Mouse (Mus musculus): ENCODE results near the gene Neurl1a. TPM values are rescaled to one million over a fixed set of nuclear protein-coding genes. Genes with fewer than 3 reads are reported as not detected.

Gene Neurl1a
- polyA plus RNA-seq, 1 experiment from 2014 or later: 6.3 TPM

GRCm38 (mm10) chr19:47280894-47281293 lies 102.3 kb downstream of the Neurl1a start:
- Histone ChIP-seq H3K4me3 (no peak overlapping the region), H3K36me3 (peaks cover 15% of the 10 kb centered on the region), H3K27ac (no peak overlapping the region), H3K4me2 (replicated peaks) (no peak overlapping the region), H3K4me1 (no peaks in the 10 kb centered on the region), H3K9ac (no peak overlapping the region), H3K27me3 (replicated peaks) (no peaks in the 10 kb centered on the region), H3K9me3 (no peaks in the 10 kb centered on the region)
- WGBS: 85% methylated on average over 9 of the region's 9 CpGs
- no peak for ATAC-seq (ENCODE audit: low FRiP score, low read depth)

GRCm38 (mm10) chr19:47282050-47282454 lies 103.4 kb downstream of the Neurl1a start:
- Histone ChIP-seq H3K4me2 (replicated peaks) (no peak overlapping the region), H3K4me1 (no peaks in the 10 kb centered on the region), H3K27ac (no peak overlapping the region), H3K4me3 (no peak overlapping the region), H3K36me3 (peaks cover 5% of the 10 kb centered on the region; the same call in 1 of the 2 replicates), H3K9me3 (no peaks in the 10 kb centered on the region), H3K9ac (no peak overlapping the region), H3K27me3 (replicated peaks) (no peaks in the 10 kb centered on the region)
- WGBS: 62% methylated on average over 6 of the region's 6 CpGs
- ATAC-seq (ENCODE audit: low FRiP score, low read depth): no peak

GRCm38 (mm10) chr19:47282688-47283215 lies 104.1 kb downstream of the Neurl1a start:
- Histone ChIP-seq H3K4me2 (replicated peaks) (no peak overlapping the region), H3K36me3 (peaks cover 5% of the 10 kb centered on the region; the same call in 1 of the 2 replicates), H3K4me1 (peaks cover under 1% of the 10 kb centered on the region; the same call in 1 of the 2 replicates), H3K27me3 (replicated peaks) (no peaks in the 10 kb centered on the region), H3K27ac (no peak overlapping the region), H3K9me3 (no peaks in the 10 kb centered on the region), H3K4me3 (no peak overlapping the region), H3K9ac (no peak overlapping the region)
- ATAC-seq (ENCODE audit: low FRiP score, low read depth): no peak
- 95% methylated on average over 17 of the region's 17 CpGs for WGBS

GRCm38 (mm10) chr19:47285581-47285980 lies 107.0 kb downstream of the Neurl1a start:
- no peaks in the 10 kb centered on the region for H3K9me3 ChIP-seq
- H3K27ac ChIP-seq: no peak overlapping the region
- H3K4me2 ChIP-seq (replicated peaks): no peak overlapping the region
- peaks cover 5% of the 10 kb centered on the region; the same call in 1 of the 2 replicates for H3K36me3 ChIP-seq
- WGBS: 82% methylated on average over 6 of the region's 6 CpGs
- peaks cover 7% of the 10 kb centered on the region; the same call in 1 of the 2 replicates for H3K4me1 ChIP-seq
- H3K27me3 ChIP-seq (replicated peaks): no peaks in the 10 kb centered on the region
- no peak for ATAC-seq (ENCODE audit: low FRiP score, low read depth)
- H3K4me3 ChIP-seq: no peak overlapping the region
- no peak overlapping the region for H3K9ac ChIP-seq

- Histone ChIP-seq H3K27ac (no peak overlapping the region), H3K4me1 (peaks cover 21% of the 10 kb centered on the region), H3K36me3 (peaks cover 5% of the 10 kb centered on the region; the same call in 1 of the 2 replicates), H3K27me3 (replicated peaks) (no peaks in the 10 kb centered on the region), H3K9me3 (no peaks in the 10 kb centered on the region), H3K9ac (no peak overlapping the region), H3K4me3 (no peak overlapping the region), H3K4me2 (replicated peaks) (no peak overlapping the region)
- 49% methylated on average over 17 of the region's 17 CpGs for WGBS
- no peak for ATAC-seq (ENCODE audit: low FRiP score, low read depth)
These were observed 108.3 kb downstream of the Neurl1a start for GRCm38 (mm10) chr19:47286886-47287450.

GRCm38 (mm10) chr19:47291307-47292080 lies 112.9 kb downstream of the Neurl1a start:
- H3K27me3 ChIP-seq (replicated peaks): no peaks in the 10 kb centered on the region
- ATAC-seq (ENCODE audit: low FRiP score, low read depth): no peak
- H3K9me3 ChIP-seq: no peaks in the 10 kb centered on the region
- H3K27ac ChIP-seq: no peak overlapping the region
- 0 out of 2 replicates have a peak overlapping the region, but pooled peaks have one; percentile 13 for H3K9ac ChIP-seq
- no peak overlapping the region for H3K4me3 ChIP-seq
- H3K4me2 ChIP-seq (replicated peaks): no peak overlapping the region
- H3K4me1 ChIP-seq: peaks cover 30% of the 10 kb centered on the region
- H3K36me3 ChIP-seq: no peaks in the 10 kb centered on the region
- 28% methylated on average over 7 of the region's 7 CpGs for WGBS

GRCm38 (mm10) chr19:47292451-47292951 lies 113.9 kb downstream of the Neurl1a start:
- H3K4me3 ChIP-seq: no peak overlapping the region
- no peaks in the 10 kb centered on the region for H3K27me3 ChIP-seq (replicated peaks)
- no peak overlapping the region for H3K9ac ChIP-seq
- H3K9me3 ChIP-seq: no peaks in the 10 kb centered on the region
- H3K4me1 ChIP-seq: peaks cover 30% of the 10 kb centered on the region
- WGBS: 46% methylated on average over 7 of the region's 7 CpGs
- no peak for ATAC-seq (ENCODE audit: low FRiP score, low read depth)
- H3K27ac ChIP-seq: no peak overlapping the region
- no peak overlapping the region; the same call in 1 of the 2 replicates for H3K4me2 ChIP-seq (replicated peaks)
- H3K36me3 ChIP-seq: no peaks in the 10 kb centered on the region

GRCm38 (mm10) chr19:47298100-47298499 lies 119.5 kb downstream of the Neurl1a start:
- ATAC-seq (ENCODE audit: low FRiP score, low read depth): no peak
- Histone ChIP-seq H3K27me3 (replicated peaks) (no peaks in the 10 kb centered on the region), H3K4me1 (peaks cover 27% of the 10 kb centered on the region), H3K27ac (no peak overlapping the region), H3K4me2 (replicated peaks) (no peak overlapping the region), H3K9me3 (no peaks in the 10 kb centered on the region), H3K36me3 (no peaks in the 10 kb centered on the region), H3K4me3 (no peak overlapping the region), H3K9ac (no peak overlapping the region)
- WGBS: 76% methylated on average over 11 of the region's 11 CpGs

- Histone ChIP-seq H3K4me1 (peaks cover 27% of the 10 kb centered on the region), H3K36me3 (no peaks in the 10 kb centered on the region), H3K4me2 (replicated peaks) (peak overlapping the region; percentile 45), H3K9ac (no peak overlapping the region), H3K27ac (peak overlapping the region; percentile 50), H3K27me3 (replicated peaks) (no peaks in the 10 kb centered on the region), H3K4me3 (no peak overlapping the region), H3K9me3 (no peaks in the 10 kb centered on the region)
- WGBS: 8% methylated on average over 19 of the region's 19 CpGs
- peak; percentile 87 for ATAC-seq (ENCODE audit: low FRiP score, low read depth)
These were observed 122.9 kb downstream of the Neurl1a start for GRCm38 (mm10) chr19:47301303-47302190.

GRCm38 (mm10) chr19:47302191-47302852 lies 123.7 kb downstream of the Neurl1a start:
- Histone ChIP-seq H3K27me3 (replicated peaks) (no peaks in the 10 kb centered on the region), H3K4me1 (peaks cover 27% of the 10 kb centered on the region), H3K9ac (no peak overlapping the region), H3K4me2 (replicated peaks) (peak overlapping the region; percentile 45; the same call in 1 of the 2 replicates), H3K4me3 (no peak overlapping the region), H3K9me3 (no peaks in the 10 kb centered on the region), H3K36me3 (no peaks in the 10 kb centered on the region), H3K27ac (peak overlapping the region; percentile 50; the same call in 1 of the 2 replicates)
- no peak for ATAC-seq (ENCODE audit: low FRiP score, low read depth)
- WGBS: 73% methylated on average over 21 of the region's 21 CpGs

GRCm38 (mm10) chr19:47303128-47303527 lies 124.5 kb downstream of the Neurl1a start:
- 90% methylated on average over 10 of the region's 10 CpGs for WGBS
- Histone ChIP-seq H3K4me3 (no peak overlapping the region), H3K9me3 (no peaks in the 10 kb centered on the region), H3K9ac (no peak overlapping the region), H3K36me3 (no peaks in the 10 kb centered on the region), H3K4me2 (replicated peaks) (no peak overlapping the region), H3K27ac (no peak overlapping the region), H3K27me3 (replicated peaks) (no peaks in the 10 kb centered on the region), H3K4me1 (peaks cover 26% of the 10 kb centered on the region)
- ATAC-seq (ENCODE audit: low FRiP score, low read depth): no peak
